Mouse (Mus musculus) midbrain, embryonic 11.5 days (tissue): ENCODE measurements around the gene Dmc1. TPM values are rescaled to one million over a fixed set of nuclear protein-coding genes. Genes with fewer than 3 reads are reported as not detected.

Source experiments
- microRNA-seq: library from miRNA; unstranded; fragments of <30 nt; microRNA quantifications from one replicate; pipeline ENCODE4, GENCODE M21; 2017
- polyA plus RNA-seq: library from polyadenylated mRNA; unstranded; fragments of >200 nt; fragmentation: Nextera tagmentation; extraction: Ambion mirVana; gene quantifications from 2 replicates; pipeline ENCODE4 v1.2.1, GENCODE M21; 2014

The Dmc1 gene
- polyA plus RNA-seq, 1 experiment from 2014 or later, result 0.94 TPM

Small RNA genes within 50 kb of the gene (microRNA-seq; reads per million reads assigned to microRNA genes)
- gene Gm27903, result not detected

Other genes with a start within 250 kb of the Dmc1 start
- gene Tmem184b, start 201.5 kb downstream of the Dmc1 start, polyA plus RNA-seq, result 25.5 and 33.8 TPM in 2 replicates
- gene Csnk1e, start 149.5 kb downstream of the Dmc1 start, polyA plus RNA-seq, result 175 and 182 TPM in 2 replicates
- gene Kcnj4, start 99.9 kb downstream of the Dmc1 start, polyA plus RNA-seq, result not detected in 2 replicates
- 14.9 and 16.4 TPM in 2 replicates for gene Kdelr3, start 88.7 kb downstream of the Dmc1 start, polyA plus RNA-seq
- gene Ddx17, start 58.4 kb downstream of the Dmc1 start, polyA plus RNA-seq, result 81.9 and 82.6 TPM in 2 replicates
- gene Fam227a, start 53.8 kb upstream of the Dmc1 start, polyA plus RNA-seq, result 2.2 and 3.7 TPM in 2 replicates
- 85.1 and 87.4 TPM in 2 replicates for gene Cby1, start 54.1 kb upstream of the Dmc1 start, polyA plus RNA-seq
- 327 and 349 TPM in 2 replicates for gene Tomm22, start 65.8 kb upstream of the Dmc1 start, polyA plus RNA-seq
- 12.9 and 14.0 TPM in 2 replicates for gene Josd1, start 82.8 kb upstream of the Dmc1 start, polyA plus RNA-seq
- gene Gtpbp1, start 85.7 kb upstream of the Dmc1 start, polyA plus RNA-seq, result 31.9 and 37.5 TPM in 2 replicates
- 3.0 and 4.2 TPM in 2 replicates for gene Sun2, start 137.4 kb upstream of the Dmc1 start, polyA plus RNA-seq
- gene Dnal4, start 172.7 kb upstream of the Dmc1 start, polyA plus RNA-seq, result 62.9 and 72.1 TPM in 2 replicates
- 1.3 and 2.1 TPM in 2 replicates for gene Nptxr, start 199.7 kb upstream of the Dmc1 start, polyA plus RNA-seq
- 0.86 TPM in 1 of 2 replicates, not detected in the other for gene Npcd, start 229.1 kb upstream of the Dmc1 start, polyA plus RNA-seq
- gene Cbx6, start 229.6 kb upstream of the Dmc1 start, polyA plus RNA-seq, result 17.1 and 18.8 TPM in 2 replicates